Mouse (Mus musculus) neural tube, embryonic 11.5 days (tissue): Measurements from ENCODE around the gene Sult1a1. TPM values are rescaled to one million over a fixed set of nuclear protein-coding genes. Genes with fewer than 3 reads are reported as not detected.
"Not testable (repeated sequence)": the region's sequence is repeated elsewhere in the genome, so short reads cannot be mapped to it uniquely, and the experiment has no call there.

Experiments used
- ATAC-seq: fragments of 200-750 bp; cut with Nextera tagmentation; 2 replicates; pipeline ENCODE4 v1.8.0; 2017; ENCODE audit warnings: moderate number of reproducible peaks, mild to moderate bottlenecking, moderate TSS enrichment, moderate library complexity; ENCODE audit not compliant: insufficient read depth, low FRiP score, low TSS enrichment
- DNase-seq: peaks from one replicate; pipeline ENCODE4 v3.0.0-alpha.2; 2015; ENCODE audit warnings: low spot score
- H3K27ac ChIP-seq: fragments of 300-500 bp; sonication (generic); 2 replicates; pipeline ENCODE4 v1.5.1; 2014; ENCODE audit warnings: low read depth, mild to moderate bottlenecking, low read length
- H3K27me3 ChIP-seq: fragments of 300-500 bp; sonication (generic); 2 replicates; pipeline ENCODE4 v1.6.1; 2014; ENCODE audit warnings: mild to moderate bottlenecking, low read length, mixed read lengths; ENCODE audit not compliant: control insufficient read depth, insufficient read depth
- H3K36me3 ChIP-seq: fragments of 300-500 bp; sonication (generic); 2 replicates; pipeline ENCODE4 v1.6.1; 2014; ENCODE audit warnings: mild to moderate bottlenecking, low read length, moderate library complexity, mixed read lengths; ENCODE audit not compliant: control insufficient read depth, insufficient read depth
- H3K4me1 ChIP-seq: fragments of 300-500 bp; sonication (generic); 2 replicates; pipeline ENCODE4 v1.6.1; 2014; ENCODE audit warnings: low read length, mixed read lengths; ENCODE audit not compliant: control insufficient read depth, insufficient read depth
- H3K4me2 ChIP-seq: fragments of 300-500 bp; sonication (generic); 2 replicates; pipeline ENCODE4 v1.6.1; 2014; ENCODE audit warnings: low read depth, mild to moderate bottlenecking, moderate library complexity
- H3K4me3 ChIP-seq: fragments of 300-500 bp; sonication (generic); 2 replicates; pipeline ENCODE4 v1.5.1; 2014; ENCODE audit warnings: low read depth, low read length
- H3K9ac ChIP-seq: fragments of 300-500 bp; sonication (generic); 2 replicates; pipeline ENCODE4 v1.6.1; 2014; ENCODE audit warnings: mild to moderate bottlenecking, low read length
- H3K9me3 ChIP-seq: fragments of 300-500 bp; sonication (generic); 2 replicates; pipeline ENCODE4 v1.6.1; 2016; ENCODE audit warnings: low read length; ENCODE audit not compliant: control insufficient read depth
- WGBS: fragments of 180-500 bp; shearing (Covaris S2); extraction: QIAGEN DNeasy Blood & Tissue Kit; methylation state at CpG from one replicate; pipeline ENCODE4 v1.1.7; 2014; 5-methylcytosine and 5-hydroxymethylcytosine counted together
- polyA plus RNA-seq: library from polyadenylated mRNA; unstranded; fragments of >200 nt; fragmentation: Nextera tagmentation; extraction: Ambion mirVana; gene quantifications from 2 replicates; pipeline ENCODE4 v1.2.1, GENCODE M21; 2014

Sult1a1 gene
- polyA plus RNA-seq, 1 experiment from 2014 or later = not detected

DNA sequence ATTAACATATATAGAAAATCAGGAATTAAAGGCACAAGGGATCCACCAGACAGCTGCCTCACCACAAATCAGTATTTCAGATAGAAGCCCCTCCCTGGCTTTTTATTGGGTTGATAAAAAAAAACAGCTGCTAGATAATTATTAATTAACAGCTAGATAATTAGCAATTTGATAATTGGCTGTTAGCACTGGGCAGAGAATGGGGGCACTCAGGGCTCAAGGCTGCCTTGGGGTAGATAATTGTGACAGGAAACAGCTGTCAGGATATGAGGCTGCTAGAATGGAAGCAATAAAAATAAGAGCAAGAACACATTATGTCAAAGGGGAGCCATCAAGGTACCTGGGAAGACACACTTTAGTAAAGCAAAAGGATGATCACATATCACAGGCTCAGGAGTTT is 31.3 kb downstream of the Sult1a1 start:
- Histone ChIP-seq H3K4me1 (0 out of 2 replicates have a peak, but pooled peaks cover 2% of the 10 kb centered on the region), H3K36me3 (no peaks in the 10 kb centered on the region), H3K9me3 (no peaks in the 10 kb centered on the region), H3K4me2 (no peak overlapping the region), H3K4me3 (no peak overlapping the region), H3K9ac (no peak overlapping the region), H3K27me3 (no peaks in the 10 kb centered on the region), H3K27ac (no peak overlapping the region)
- ATAC-seq (no peak), DNase-seq (no peak)

DNA sequence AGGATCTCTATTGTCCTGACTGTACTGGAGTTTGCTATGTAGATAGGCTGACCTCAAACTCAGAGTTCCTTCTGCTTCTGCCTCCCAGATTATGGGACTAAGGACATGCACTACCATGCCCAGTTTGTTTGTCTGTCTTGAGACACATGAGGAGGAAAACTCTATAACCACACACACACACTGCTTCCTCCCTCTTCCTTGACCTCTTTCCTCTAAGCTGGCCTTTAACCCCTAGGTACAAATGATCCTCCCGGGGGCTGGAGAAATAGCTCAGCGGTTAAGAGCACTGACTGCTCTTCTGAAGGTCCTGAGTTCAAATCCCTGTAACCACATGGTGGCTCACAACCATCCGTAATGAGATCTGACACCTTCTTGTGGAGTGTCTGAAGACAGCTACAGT is 31.9 kb downstream of the Sult1a1 start:
- Histone ChIP-seq H3K4me2 (no peak overlapping the region), H3K4me1 (no peaks in the 10 kb centered on the region), H3K9ac (no peak overlapping the region), H3K9me3 (no peaks in the 10 kb centered on the region), H3K27me3 (no peaks in the 10 kb centered on the region), H3K36me3 (no peaks in the 10 kb centered on the region), H3K4me3 (no peak overlapping the region), H3K27ac (no peak overlapping the region)
- 82% methylated on average over 3 of the region's 3 CpGs for WGBS
- ATAC-seq (no peak), DNase-seq (no peak)

DNA sequence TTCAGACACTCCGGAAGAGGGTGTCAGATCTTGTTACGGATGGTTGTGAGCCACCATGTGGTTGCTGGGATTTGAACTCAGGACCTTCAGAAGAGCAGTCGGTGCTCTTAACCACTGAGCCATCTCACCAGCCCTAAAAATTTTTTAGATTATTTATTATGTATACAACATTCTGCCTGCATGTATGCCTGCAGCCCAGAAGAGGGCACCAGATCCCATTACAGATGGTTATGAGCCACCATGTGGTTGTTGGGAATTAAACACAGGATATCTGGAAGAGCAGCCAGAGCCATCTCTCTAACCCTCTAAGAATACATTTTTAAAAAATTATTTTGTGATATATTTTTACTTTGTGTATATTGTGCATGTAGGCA is 33.0 kb downstream of the Sult1a1 start:
- not testable (repeated sequence) for H3K9ac ChIP-seq, ATAC-seq, H3K27me3 ChIP-seq, H3K9me3 ChIP-seq, H3K27ac ChIP-seq, H3K36me3 ChIP-seq, H3K4me2 ChIP-seq, H3K4me3 ChIP-seq, H3K4me1 ChIP-seq
- peak; percentile 25 for DNase-seq
- 72% methylated on average over 2 of the region's 3 CpGs for WGBS

DNA sequence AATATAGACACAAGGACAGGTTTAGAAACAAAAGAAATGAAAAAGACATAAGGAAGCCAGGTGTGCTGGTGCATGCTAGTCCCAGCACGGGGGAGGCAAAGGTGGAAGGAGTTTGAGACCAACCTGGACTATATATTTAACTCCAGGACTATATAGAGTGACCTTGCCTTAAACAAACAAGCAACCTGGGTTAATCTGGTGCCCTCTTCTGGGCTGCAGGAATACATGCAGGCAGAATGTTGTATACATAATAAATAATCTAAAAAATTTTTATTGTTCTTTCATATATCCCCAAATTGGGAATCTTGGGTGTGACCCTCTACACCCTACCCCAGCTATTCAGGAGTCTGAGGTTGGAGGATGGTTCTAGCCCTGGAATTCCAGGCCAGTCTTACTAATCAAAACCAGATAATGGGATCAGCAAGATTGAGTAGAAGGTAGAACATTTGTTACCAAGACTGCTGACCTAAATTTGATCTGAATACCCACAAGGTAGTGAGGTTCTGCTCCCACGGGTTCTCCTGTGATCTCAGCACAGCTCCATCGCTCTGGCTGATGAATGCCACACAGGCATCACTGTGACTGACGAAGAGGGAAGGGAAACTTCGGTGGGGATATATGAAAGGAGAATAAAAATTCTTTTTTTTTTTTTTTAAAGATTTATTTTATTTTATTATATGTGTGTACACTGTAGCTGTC is 33.5 kb downstream of the Sult1a1 start:
- H3K9ac ChIP-seq = no peak overlapping the region
- no peaks in the 10 kb centered on the region for H3K4me1 ChIP-seq
- no peaks in the 10 kb centered on the region for H3K36me3 ChIP-seq
- no peak overlapping the region for H3K27ac ChIP-seq
- DNase-seq (no peak), ATAC-seq (no peak)
- H3K9me3 ChIP-seq = no peaks in the 10 kb centered on the region
- WGBS = 76% methylated on average over 5 of the region's 5 CpGs
- H3K27me3 ChIP-seq = no peaks in the 10 kb centered on the region
- no peak overlapping the region for H3K4me3 ChIP-seq
- H3K4me2 ChIP-seq = no peak overlapping the region

DNA sequence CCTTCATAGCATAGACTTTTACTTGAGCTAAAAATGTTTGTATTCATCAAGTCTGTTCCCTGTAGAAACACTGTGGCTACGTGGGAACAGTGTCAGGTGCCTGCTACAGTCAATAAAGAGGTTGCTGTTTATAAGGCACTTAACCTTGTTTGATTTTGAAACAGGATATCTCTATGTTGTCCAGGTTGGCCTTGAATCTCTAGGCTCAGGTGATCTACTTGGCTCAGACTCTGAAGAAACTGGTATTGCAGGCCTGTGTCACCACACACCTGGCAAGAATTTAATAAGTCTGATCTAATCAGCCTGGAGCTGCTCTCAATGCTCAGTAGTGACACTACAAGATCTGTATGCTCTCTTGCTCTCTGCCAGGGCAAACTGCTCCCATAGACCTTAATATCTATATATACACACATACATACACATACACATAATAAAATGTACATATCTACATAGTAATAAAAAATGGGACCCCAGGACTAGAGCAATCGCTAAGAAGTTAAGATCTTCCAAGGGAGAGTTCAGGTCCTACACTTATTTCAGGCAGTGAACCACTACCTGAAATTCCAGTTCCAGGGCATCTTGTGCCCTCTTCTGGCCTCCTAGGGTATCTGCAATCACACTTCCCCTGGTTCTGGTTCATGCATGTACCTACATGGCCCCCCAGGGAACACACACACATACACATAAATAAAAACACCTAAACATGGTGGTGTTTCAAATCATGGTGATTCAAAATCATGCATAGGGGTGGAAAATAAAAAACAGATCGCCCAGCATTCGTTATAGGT is 39.3 kb downstream of the Sult1a1 start:
- ATAC-seq (no peak), DNase-seq (peak; percentile 26)
- H3K27me3 ChIP-seq = no peaks in the 10 kb centered on the region
- no peak overlapping the region for H3K9ac ChIP-seq
- H3K9me3 ChIP-seq = no peaks in the 10 kb centered on the region
- H3K4me1 ChIP-seq = no peaks in the 10 kb centered on the region
- H3K4me3 ChIP-seq = no peak overlapping the region
- no peak overlapping the region for H3K4me2 ChIP-seq
- WGBS = 22% methylated on average over 4 of the region's 4 CpGs
- H3K27ac ChIP-seq = no peak overlapping the region
- no peaks in the 10 kb centered on the region for H3K36me3 ChIP-seq

DNA sequence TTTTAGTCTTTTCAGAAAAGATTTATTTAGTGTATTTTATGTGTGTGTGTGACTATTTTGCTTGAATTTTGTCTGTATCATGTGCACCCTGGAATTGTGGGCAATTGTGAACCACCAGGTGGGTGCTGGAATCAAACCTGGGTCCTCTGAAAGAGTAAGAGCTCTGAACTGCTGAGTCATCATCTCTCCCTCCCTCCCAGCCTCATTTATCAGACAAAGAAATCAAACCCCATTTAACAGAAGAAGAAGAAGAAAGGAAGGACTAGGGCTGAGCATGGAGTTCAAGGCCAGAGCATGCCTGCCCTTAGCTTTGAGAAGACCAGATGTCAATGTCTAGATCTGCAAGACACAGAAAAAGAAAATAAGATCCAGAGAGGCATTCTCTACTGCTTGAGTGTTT is 40.9 kb downstream of the Sult1a1 start:
- H3K36me3 ChIP-seq = no peaks in the 10 kb centered on the region
- no peak for ATAC-seq

DNA sequence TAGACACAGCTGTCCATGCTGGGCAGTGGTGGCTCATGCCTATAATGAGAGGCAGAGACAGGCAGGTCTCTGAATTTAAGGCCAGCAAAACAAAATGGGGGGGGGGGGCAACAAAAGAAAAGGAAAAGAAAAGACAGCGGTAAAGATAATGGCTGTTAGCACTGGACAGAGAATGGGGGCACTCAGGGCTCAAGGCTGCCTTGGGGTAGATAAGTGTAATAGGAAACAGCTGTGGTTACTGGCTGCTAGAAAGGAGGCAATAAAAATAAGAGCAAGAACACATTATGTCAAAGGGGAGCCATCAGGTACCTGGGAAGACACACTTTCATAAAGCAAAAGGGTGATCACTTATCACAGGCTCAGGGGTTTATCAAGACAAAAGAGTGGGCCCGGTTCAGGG is 43.8 kb downstream of the Sult1a1 start:
- Histone ChIP-seq H3K4me2 (no peak overlapping the region), H3K36me3 (no peaks in the 10 kb centered on the region), H3K27me3 (no peaks in the 10 kb centered on the region), H3K4me3 (no peak overlapping the region), H3K4me1 (no peaks in the 10 kb centered on the region), H3K27ac (no peak overlapping the region), H3K9me3 (no peaks in the 10 kb centered on the region), H3K9ac (no peak overlapping the region)
- ATAC-seq = no peak
- DNase-seq = no peak
- WGBS = 86% methylated on average over 2 of the region's 2 CpGs

More for the DNA sequence above, 40.9 kb downstream of the Sult1a1 start:
- H3K4me3 ChIP-seq = no peak overlapping the region
- H3K9ac ChIP-seq = no peak overlapping the region
- H3K27me3 ChIP-seq = no peaks in the 10 kb centered on the region
- H3K27ac ChIP-seq = no peak overlapping the region
- no peaks in the 10 kb centered on the region for H3K9me3 ChIP-seq
- H3K4me2 ChIP-seq = no peak overlapping the region
- H3K4me1 ChIP-seq = no peaks in the 10 kb centered on the region
- no peak for DNase-seq

DNA sequence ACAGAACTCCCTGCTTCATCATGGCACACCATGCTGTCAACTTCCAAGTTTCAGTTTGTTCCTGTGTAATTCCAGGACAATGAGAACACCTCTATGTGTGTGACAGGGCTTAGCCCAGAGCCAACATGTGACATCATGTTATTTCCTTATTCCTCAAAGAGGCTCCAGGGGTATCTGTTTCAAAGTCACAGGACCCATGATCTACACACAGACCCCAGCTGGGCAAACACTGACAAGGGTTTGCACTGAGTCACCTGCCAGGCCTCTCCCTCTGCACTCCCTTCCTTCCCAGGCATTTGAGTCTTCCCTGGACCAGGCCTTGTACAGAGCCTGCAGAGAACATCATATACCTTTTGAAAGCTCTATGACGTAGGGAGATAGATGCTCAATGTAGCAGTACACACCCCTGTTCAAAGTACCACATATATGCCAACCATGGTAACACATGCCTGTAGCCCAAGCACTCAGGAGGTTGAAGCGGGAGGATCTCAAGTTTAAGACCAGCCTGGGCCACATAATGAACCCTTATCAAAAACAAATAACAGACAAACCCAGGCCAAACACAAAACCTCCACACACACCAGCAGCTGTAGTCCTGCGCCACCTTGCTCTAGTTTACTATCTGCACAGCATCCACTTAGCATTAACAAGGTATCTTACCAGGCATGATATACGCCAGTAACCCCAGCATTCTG is 45.3 kb downstream of the Sult1a1 start, which contains the start of gene Nupr1:
Gene Nupr1, minus strand, starts transcription at position 38 of the 695 bp plus-strand sequence.
- 94% methylated on average over 4 of the region's 4 CpGs for WGBS
- Histone ChIP-seq H3K27ac (no peak within 1 kb of the TSS), H3K9me3 (no peaks in the 10 kb centered on the region), H3K36me3 (no peaks in the 10 kb centered on the region), H3K4me3 (no peak within 1 kb of the TSS), H3K27me3 (no peaks in the 10 kb centered on the region), H3K4me2 (no peak within 1 kb of the TSS), H3K9ac (no peak within 1 kb of the TSS), H3K4me1 (no peaks in the 10 kb centered on the region)
- no peak for ATAC-seq
- DNase-seq = no peak
